Mouse (Mus musculus): ENCODE data around the gene Krt34.

The Krt34 gene

DNA sequence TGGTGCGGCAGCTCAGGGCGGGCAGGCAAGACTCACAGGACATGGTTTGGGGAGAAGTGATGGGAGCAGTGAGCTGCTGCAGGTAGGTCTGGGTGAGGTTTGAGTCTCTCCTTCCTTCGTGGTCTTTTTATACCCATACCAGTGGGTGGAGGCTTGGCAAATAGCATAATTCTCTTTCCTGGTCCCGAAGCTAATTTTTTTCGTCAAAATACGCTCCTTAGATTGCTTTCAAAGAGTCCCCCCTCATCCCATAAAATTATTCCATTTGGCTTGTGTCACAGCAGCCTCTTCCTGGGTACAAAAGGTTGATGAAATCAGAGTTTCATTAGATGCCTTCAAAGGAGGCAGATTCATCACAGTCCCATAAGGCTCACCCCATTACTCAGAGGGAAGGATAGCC is at the start of gene Krt34:
TSS of gene Krt34 (minus strand) at position 101 of the 400 bp plus-strand sequence.
- in situ Hi-C loops (cut with MboI; ENCODE audit: unreplicated experiment in 2 of 2): no loop called here

DNA sequence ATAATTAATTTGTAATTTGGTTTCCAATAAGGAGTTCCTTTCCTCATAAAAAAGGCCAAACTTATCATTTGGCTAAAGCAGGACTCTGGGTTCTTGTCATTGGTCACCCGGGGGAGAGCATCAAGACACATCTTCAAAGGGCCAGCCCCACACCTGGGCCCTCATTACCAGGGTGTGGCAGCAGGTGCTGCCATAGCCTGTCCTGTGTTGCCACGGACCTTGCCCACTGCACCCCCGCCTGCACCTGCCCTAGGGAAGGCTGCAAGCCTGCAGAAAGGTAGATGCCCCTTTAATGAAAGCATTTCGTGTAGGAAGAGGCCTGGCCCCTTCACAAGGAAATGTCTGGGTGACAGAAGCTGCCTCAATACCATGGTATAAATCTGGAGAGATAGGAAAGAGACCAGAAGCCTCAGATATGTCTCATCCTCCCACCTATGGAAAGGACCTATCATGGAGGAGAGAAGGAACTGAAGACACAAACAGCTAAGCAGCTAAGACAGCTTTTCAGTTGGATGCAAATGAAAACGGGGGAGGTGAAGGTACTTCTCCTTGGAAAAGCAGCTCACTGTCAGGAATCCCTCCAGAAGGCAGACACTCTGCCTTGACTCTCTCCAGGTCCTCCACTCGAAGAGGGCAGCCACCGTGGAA is 47.1 kb upstream of the Krt34 start:
- in situ Hi-C loops (cut with MboI; ENCODE audit: unreplicated experiment in 2 of 2): no loop called here

DNA sequence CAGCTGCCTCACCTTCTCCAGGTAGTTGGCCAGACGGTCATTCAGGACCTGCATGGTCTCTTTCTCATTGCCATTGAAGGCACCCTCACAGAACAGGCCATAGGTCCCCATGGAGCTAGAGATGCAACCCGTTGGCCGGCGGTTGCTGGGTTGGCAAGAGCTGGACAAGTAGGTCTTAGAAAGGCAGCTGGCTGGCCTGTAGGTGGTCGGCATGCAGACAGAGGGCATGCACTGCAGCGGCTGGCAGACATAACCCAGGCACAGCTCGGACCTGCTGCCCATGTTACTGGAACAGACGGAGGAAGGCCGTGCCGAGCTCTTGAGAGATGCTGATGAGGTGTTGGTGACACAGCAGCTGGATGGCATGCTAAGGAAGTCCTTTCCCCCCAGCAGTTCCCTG is 46.5 kb upstream of the Krt34 start, which contains the start of gene Krt32:
TSS of gene Krt32 (minus strand) at position 366 of the 400 bp plus-strand sequence.
- in situ Hi-C loops (cut with MboI; ENCODE audit: unreplicated experiment in 2 of 2): no loop called here

DNA sequence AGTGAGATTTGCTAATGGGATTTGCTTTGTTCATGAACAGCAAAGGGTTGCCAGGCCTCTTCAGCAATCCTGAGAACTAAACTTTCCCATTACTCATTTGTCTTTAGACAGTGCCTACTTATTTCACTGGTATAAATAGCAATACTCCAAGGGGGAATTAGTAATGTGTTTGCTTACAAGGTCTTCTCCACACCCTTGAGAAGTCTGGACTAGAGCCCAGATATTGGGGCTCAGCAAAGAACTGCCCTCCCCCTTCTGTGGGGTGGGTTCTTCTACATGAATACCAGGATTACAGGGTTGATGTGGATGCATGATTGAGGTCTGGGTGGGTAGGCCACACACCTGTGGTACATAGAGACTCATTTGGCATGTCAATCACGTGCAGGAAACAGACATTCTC is 32.5 kb upstream of the Krt34 start:
- in situ Hi-C loops (cut with MboI; ENCODE audit: unreplicated experiment in 2 of 2): no loop called here

DNA sequence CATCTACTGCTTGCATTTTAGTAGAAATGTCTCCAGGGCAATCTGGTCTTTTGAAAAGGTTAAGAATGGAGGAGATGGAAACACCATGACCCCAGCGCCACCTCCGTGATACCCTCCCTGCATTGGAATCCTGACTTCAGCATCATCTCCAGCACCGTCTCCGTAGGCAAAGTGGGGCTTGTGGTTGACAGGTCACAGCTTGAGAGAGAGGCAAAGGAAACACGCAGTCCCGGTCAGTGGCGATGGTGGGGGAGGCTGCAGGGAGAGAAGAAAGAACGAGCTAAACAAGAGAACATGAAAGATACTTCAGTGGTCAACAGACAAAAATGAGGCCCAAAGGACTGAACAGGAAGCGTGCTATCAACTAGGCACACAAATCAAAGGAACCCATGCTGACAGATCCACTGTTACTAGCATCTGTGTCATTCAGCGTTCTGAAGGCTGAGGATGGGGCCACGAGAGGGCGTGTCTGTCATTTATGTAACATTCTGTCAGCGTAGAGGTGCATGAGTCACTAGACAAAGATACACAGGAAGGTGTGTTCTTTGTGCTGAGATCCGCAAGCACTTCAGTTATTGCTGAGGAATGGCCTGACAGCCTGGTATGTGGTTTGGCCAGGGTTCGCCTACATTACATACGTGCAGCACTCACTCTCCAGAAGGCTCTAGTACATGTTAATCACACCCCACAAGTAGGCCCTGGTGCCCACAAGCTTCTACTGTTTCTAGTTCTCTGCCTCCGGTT is 26.1 kb upstream of the Krt34 start:
- in situ Hi-C loops (cut with MboI; ENCODE audit: unreplicated experiment in 2 of 2): no loop called here

DNA sequence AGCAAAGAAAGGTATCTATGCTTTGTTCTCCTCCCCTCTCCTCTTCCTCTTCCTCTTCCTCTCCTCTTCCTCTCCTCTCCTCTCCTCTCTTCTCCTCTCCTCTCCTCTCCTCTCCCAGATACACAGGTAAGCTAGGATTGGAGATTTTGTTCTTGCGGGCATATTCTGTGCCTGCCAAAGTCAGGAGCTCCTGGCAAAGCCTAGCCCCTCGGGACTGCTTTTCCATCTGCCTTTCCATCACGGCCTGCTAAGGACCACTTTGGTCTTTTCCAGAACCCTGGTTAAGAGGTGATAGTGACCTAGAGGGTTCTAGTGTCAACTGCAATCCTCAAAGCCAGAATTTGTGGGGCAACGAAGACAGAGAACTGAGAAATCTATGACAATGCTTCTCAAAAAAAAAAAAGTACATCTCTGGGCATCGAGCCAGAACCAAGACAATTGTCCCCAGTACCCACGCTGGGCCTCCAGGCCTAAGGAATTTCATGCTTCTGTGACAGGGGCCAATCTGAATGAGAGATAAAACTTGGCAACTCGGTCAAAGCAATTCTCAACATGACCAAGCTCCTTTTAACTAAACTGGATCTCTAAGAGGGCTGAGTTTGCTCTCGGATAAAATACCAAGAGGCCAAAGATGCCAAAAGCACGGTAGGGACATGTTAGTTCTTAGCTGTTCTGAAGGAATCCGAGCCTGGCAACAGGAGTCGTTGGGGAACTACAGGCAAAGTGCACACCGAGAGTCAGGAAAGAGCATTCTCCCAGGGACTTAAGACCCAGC is 25.1 kb upstream of the Krt34 start:
- in situ Hi-C loops (cut with MboI; ENCODE audit: unreplicated experiment in 2 of 2): no loop called here

DNA sequence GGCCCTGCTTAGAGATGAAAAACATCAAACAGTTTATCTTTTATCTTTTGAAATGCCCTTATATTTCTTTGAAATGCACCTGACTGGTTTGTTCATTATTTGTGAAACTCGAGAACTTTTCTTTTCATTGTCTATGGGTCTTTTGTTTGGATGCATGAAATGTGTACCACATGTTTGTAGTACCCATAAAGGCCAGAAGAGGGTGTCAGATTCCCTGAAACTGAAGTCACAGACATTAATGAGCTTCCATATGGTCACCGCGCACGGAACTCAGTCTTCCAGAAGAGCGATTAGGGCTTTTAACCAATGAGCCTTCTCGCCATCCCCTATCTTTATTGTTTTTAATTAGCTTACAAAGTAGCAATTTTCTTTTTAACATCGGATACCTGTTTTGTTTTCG is 17.5 kb upstream of the Krt34 start:
- in situ Hi-C loops (cut with MboI; ENCODE audit: unreplicated experiment in 2 of 2): no loop called here

DNA sequence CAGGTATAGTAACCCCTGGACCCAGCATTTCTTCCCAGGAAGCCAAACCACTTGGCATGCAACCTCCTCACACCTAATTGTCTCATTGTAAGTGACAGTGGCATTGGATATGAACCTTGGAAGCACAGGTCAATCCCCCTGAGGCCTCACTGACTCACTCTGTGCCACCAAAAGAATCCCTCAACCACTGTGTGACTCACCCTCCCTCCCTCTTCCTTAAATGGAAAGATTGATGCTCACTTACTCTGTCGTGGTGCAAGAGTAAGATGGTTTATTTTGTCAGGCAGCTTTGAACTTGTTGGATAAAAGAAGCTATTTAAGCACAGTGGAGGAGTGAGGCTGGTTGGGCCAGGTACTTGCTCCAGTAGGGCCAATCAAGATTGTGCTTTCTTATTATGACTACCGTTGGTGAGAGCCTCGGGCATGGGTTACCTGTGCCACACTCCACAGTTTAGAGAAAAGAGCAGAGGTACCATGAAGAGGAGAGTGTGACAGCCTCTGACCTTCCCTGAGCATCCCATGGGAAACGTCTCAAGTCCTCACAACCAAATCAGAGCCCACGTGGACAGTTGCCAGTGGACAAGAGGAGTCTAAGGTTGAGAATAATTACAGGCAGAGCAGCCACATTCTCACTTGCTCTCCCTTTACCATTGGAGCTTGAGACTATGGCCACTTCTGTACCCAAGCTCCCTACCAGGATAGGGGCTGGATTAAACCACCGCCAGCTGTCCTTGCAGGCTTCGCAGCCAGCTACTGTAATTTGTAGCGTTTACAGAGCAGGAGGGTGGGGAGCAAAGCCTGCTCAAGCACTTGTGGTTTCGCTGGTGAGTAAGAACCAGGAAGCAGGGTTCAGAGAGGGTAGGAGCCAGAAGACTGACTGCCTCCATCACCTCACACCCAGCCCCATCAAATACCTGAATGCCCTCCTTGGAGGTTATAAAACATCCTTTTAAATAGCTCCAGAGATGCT is 14.6 kb upstream of the Krt34 start:
- in situ Hi-C loops (cut with MboI; ENCODE audit: unreplicated experiment in 2 of 2): no loop called here

DNA sequence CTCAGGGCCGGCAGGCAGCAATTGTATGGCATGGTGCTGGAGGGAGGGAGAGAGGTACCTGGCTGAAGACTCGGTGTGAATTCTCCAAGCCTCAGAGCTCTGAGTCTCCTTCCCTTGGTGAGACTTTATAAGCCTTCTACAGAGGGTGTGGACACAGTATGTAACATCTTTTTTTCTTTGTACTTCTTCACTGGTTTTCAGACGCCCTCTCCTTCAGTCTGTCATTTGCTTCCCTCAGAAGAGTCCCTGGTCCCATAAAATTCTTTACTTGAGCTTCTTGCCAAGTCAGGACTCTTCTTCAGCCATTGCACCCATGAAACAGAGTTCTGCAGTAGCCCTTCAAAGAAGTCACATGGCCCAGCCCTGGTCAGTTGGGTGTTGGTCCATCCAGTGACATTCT is 9.1 kb upstream of the Krt34 start, which contains the start of gene Krt31:
TSS of gene Krt31 (minus strand) at position 101 of the 400 bp plus-strand sequence.
- in situ Hi-C loops (cut with MboI; ENCODE audit: unreplicated experiment in 2 of 2): no loop called here

DNA sequence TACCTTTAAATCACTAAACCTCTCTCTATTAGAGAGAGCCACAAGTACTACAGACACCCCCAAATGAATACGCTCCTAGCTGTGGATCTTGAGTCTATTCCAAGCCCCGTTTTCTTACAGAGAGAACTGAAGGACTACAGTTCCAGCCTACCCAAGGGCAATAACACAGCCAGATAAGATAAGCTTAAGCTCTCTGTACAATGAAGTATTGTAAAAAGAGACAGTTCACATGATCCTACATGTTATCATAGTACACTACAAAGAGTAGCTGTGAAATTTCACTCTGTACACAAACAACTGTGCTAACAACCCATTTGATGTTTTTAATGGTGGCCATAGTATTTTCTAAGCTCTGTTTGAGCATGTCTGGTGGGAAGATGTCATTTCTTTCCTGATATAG is 5.8 kb upstream of the Krt34 start:
- in situ Hi-C loops (cut with MboI; ENCODE audit: unreplicated experiment in 2 of 2): no loop called here

DNA sequence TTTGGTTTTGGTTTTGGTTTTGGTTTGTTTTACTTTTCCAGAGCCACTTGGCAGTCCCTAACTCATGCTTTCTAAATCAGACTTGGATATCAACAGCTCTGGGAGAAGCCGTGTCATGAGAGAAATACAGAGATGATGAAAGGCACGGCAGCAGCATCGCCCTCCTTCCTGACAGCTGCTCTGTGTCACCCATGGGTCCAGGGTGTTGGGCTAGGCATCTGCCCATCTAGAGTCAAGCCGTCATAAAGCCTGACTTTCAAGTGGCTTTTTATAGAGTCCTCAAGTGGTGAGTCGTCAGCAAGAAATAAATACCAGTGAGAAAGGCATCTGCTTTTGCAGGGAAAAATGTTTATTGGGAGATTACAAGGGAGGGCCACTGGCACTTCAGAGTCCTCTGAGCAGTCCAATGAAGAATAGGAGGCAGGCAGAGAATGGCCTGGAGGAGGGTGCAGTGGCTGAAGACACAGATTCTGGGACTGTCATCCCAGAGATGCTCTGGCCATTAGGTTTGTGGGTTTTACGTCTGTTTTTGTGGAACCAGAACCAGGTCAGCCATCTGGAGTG is 5.0 kb upstream of the Krt34 start:
- in situ Hi-C loops (cut with MboI; ENCODE audit: unreplicated experiment in 2 of 2): no loop called here

DNA sequence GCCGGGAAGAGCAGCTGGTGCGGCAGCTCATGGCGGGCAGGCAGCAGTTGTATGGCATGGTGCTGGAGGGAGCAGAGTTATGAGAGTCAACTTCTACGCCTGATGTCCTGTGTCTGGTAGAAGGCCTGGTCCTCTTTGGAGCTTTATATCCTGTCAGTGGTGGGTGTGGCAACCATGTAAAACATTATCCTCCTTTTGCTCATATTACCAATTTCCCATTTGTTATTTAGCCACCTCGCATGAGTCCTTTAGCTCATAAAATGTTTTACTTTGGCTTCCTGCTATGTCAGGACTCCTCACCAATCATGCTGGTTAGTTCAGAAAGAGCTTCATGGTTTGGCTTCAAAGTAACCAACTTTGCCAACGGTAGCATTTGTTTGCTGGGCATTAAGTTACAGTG is 11.6 kb downstream of the Krt34 start, which contains the start of gene Krt33b:
TSS of gene Krt33b (minus strand) at position 101 of the 400 bp plus-strand sequence.
- in situ Hi-C loops (cut with MboI; ENCODE audit: unreplicated experiment in 2 of 2): no loop called here

DNA sequence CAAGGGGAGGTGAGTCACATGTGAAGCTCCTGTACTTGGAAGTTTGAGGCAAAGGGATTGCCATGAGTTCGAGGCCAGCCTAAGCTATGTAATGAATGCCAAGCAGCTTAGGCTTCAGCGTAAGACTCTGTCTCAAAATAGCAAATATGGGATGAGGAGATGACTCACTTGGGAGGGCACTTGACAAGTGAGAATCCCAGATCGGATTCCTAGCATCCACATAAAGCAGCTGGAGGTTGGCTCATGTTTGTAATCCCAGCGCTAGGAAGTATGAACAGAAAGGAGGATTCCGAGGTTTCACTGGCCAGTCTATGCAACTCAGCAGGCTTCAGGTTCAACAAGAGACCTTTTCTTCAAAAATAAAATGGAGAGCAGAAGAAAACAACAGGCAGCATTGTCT is 19.9 kb downstream of the Krt34 start:
- in situ Hi-C loops (cut with MboI; ENCODE audit: unreplicated experiment in 2 of 2): loop anchor here in 1 of 2 experiments (25.0 kb wide), 1 partner anchor 634 kb away; the partner anchor contains the start of gene Krt10

DNA sequence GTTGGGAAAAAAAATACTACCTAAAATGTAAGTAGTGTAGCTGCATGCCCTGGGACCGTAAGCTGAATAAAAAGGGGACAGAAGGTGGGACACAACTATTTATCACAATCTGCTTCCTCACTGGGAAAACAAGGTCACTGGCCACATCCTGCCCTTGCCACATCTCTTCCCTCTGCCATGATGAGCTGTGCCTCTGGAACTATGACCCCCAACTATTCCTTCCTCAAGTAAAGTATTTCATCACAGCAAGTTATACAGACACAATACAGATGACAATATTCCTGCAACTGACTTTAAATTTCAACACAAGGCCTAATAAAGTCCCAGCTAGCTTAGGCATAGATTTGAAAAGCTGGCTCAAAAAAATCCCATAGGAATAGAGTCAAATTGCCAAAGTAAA is 21.9 kb downstream of the Krt34 start:
- in situ Hi-C loops (cut with MboI; ENCODE audit: unreplicated experiment in 2 of 2): loop anchor here in 1 of 2 experiments (25.0 kb wide), 1 partner anchor 632 kb away; the partner anchor contains the start of gene Krt10

DNA sequence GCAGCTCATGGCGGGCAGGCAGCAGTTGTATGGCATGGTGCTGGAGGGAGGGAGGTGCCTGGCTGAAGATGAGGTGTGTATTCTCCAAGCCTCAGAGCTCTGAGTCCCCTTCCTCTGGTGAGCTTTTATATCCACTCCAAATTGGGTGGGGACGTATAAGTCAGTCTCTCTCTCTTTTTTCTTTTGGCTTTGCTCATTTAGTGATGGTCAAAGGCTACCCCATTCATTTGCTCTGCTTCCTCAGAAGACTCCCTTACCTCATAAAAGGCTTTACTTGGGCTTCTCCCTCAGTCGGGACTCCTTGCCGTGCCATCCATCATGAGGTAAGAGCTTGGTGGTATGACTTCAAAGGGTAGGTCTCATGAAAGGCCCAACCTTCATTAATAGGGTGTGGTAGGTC is 25.2 kb downstream of the Krt34 start, which contains the start of gene Krt33a:
TSS of gene Krt33a (minus strand) at position 101 of the 400 bp plus-strand sequence.
- in situ Hi-C loops (cut with MboI; ENCODE audit: unreplicated experiment in 2 of 2): loop anchor here in 1 of 2 experiments (25.0 kb wide), 1 partner anchor 629 kb away; the partner anchor contains the start of gene Krt10

DNA sequence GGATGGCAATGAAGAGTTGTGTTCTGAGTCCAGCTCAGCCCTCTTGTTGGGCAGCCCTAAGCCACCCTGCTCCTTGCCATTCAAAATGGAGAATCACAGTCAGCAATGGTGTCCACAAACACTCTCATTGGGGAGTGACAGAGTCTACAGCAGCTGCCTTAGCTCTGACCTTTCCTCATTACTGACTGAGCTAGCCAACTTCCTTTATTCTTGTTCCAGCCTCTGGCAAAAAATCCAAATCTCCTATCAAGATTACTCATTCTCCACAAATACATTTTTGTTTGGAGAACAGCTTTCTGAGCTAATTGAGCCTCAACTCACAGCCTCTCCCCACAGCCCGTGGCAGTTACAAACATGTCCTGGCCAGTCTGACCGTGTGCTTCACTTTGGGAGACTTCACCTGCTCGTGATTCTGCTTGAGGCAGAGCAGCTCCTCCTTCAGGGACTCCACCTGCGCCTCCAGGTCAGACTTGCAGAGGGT is 27.6 kb downstream of the Krt34 start:
- in situ Hi-C loops (cut with MboI; ENCODE audit: unreplicated experiment in 2 of 2): loop anchor here in 1 of 2 experiments (25.0 kb wide), 1 partner anchor 626 kb away; the partner anchor contains the start of gene Krt10

DNA sequence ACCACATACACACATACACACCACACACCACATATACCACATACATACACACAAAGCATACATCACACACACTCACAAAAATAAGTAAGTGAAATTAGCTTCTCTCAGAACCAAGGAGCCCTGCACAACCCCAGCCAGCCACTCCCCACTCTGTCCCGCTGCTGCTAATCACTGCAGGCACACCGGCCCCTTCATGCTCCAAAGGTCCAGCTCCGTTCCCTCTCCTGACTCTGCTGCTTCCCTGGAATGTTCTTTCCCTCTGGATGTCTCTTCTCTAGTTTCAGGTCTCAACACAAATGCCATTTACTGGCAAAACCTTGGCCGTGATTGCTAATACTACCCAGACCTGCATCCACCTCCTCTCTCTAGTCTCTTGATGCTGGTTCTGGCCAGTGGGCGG is 30.7 kb downstream of the Krt34 start:
- in situ Hi-C loops (cut with MboI; ENCODE audit: unreplicated experiment in 2 of 2): loop anchor here in 1 of 2 experiments (25.0 kb wide), 1 partner anchor 623 kb away; the partner anchor contains the start of gene Krt10

DNA sequence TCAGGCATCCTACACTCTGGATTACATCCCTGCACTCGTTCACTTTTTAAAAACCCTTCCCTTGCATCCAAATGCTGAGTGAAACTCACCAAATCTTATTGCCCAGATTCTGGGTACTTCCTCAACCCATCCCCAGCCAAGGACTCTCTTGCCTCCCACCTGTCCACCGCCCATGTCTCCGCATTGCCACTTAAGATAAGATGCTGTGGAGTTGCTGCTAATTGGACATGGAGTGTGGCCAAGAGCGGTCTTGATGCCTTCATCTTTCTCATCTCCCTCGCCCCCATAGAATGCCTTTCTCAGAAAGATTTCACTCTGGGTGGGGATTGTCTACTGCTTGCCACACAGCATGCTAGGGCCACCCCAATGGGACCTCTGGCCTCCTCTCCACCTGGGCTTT is 33.0 kb downstream of the Krt34 start:
- in situ Hi-C loops (cut with MboI; ENCODE audit: unreplicated experiment in 2 of 2): loop anchor here in 1 of 2 experiments (25.0 kb wide), 1 partner anchor 621 kb away; the partner anchor contains the start of gene Krt10

DNA sequence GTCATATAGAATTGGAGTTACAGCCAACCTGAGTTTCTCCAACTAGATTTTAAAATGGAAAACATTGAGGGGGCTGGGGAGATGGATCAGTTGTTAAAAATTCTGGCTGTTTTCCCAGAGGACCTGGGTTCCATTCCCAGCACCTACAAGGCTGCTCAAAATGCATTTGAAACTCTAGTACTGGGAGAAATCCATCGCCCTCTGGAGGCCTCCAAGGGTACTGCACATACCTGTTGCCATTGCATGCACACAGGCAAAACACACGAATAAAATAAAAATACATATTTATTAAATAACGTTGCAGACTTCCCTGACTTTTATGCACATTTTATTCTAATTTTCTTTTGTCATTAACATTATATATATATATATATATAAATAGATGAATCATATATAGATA is 34.7 kb downstream of the Krt34 start:
- in situ Hi-C loops (cut with MboI; ENCODE audit: unreplicated experiment in 2 of 2): loop anchor here in 1 of 2 experiments (25.0 kb wide), 1 partner anchor 619 kb away; the partner anchor contains the start of gene Krt10
